Mouse (Mus musculus): Measurements from ENCODE around the gene Asb2. TPM values are rescaled to one million over a fixed set of nuclear protein-coding genes. Genes with fewer than 3 reads are reported as not detected.

The Asb2 gene
- 0.87 and 1.4 TPM in 2 replicates for polyA plus RNA-seq (2014; fragmentation: Nextera tagmentation; extraction: Ambion mirVana)

DNA sequence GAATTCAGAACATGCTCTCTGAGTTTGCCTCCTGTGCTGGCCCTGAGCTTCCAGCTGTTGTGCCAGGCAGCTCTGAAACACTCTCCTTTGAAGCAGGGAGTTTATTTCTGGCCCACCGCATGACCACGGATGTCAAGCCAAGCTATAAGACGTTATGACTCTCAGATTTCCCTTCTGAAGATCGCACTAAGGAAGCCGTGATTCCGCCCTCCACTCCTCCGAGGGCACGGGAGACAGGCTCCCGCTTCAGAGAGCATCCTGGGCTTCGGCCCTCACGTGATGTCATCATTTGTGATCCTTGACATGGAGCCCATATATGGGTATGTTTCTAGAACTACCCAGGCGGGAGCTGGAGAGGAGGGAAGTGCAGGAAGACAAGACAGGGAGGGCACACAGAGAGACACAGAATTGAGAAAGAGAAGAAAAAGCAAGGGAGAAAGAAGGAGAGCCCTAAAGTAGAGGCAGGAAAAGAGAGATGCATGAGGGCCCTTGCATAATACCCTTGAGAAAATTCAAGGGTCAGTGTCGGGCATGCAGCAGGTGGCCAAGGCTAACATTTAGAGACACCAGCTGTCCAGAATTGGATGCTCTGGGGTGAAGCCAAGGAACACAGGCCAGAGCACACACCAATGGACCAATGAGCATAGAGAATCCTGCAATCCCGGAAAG, at the start of gene Asb2:
Gene Asb2, minus strand, starts transcription at position 256 of the 669 bp plus-strand sequence.
- DNase-seq (ENCODE audit: low spot score) = no peak
- Histone ChIP-seq H3K27ac (replicated peaks; ENCODE audit: low read depth, low read length) (no peak within 1 kb of the TSS), H3K9me3 (ENCODE audit: control insufficient read depth, low read length) (no peaks in the 10 kb centered on the region), H3K27me3 (ENCODE audit: control insufficient read depth, insufficient read depth, low read length) (no peaks in the 10 kb centered on the region), H3K4me2 (ENCODE audit: low read depth, severe bottlenecking) (no peak within 1 kb of the TSS), H3K36me3 (ENCODE audit: control insufficient read depth, insufficient read depth, low read length) (no peaks in the 10 kb centered on the region), H3K4me3 (ENCODE audit: low read depth, low read length) (no peak within 1 kb of the TSS), H3K4me1 (ENCODE audit: control insufficient read depth, insufficient read depth, low read length) (no peaks in the 10 kb centered on the region), H3K9ac (ENCODE audit: low read length) (no peak within 1 kb of the TSS)
- no peak for ATAC-seq (ENCODE audit: insufficient number of reproducible peaks, low FRiP score, low TSS enrichment, low read depth)
- 82% methylated on average over 14 of the region's 14 CpGs for WGBS

DNA sequence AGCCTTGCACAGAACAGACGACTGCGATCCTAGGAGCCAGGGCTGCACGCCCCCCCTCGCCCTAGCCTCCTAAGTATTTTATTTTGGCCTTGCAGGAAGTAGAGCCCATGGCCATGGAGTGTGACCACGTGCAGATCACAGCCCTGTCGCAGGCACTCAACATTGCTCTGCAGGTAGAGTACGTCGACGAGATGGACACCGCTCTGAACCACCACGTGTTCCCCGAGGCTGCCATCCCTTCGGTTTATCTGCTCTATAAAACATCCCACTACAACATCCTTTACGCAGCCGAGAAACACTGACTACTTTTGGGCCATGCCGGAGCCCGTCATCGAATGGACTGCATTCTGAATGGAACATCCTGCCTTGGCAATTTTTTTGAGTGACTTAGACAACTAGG, 48.3 kb upstream of the Asb2 start:
- H3K9ac ChIP-seq (ENCODE audit: low read length) = no peak overlapping the region
- H3K27me3 ChIP-seq (ENCODE audit: control insufficient read depth, insufficient read depth, low read length) = no peaks in the 10 kb centered on the region
- no peak overlapping the region for H3K4me2 ChIP-seq (ENCODE audit: low read depth, severe bottlenecking)
- no peak for ATAC-seq (ENCODE audit: insufficient number of reproducible peaks, low FRiP score, low TSS enrichment, low read depth)
- peaks cover 8% of the 10 kb centered on the region; the same call in 1 of the 2 replicates for H3K36me3 ChIP-seq (ENCODE audit: control insufficient read depth, insufficient read depth, low read length)
- H3K27ac ChIP-seq (replicated peaks; ENCODE audit: low read depth, low read length) = no peak overlapping the region
- no peak overlapping the region for H3K4me3 ChIP-seq (ENCODE audit: low read depth, low read length)
- WGBS = 88% methylated on average over 18 of the region's 18 CpGs
- DNase-seq (ENCODE audit: low spot score) = no peak
- H3K4me1 ChIP-seq (ENCODE audit: control insufficient read depth, insufficient read depth, low read length) = no peaks in the 10 kb centered on the region
- no peaks in the 10 kb centered on the region for H3K9me3 ChIP-seq (ENCODE audit: control insufficient read depth, low read length)

DNA sequence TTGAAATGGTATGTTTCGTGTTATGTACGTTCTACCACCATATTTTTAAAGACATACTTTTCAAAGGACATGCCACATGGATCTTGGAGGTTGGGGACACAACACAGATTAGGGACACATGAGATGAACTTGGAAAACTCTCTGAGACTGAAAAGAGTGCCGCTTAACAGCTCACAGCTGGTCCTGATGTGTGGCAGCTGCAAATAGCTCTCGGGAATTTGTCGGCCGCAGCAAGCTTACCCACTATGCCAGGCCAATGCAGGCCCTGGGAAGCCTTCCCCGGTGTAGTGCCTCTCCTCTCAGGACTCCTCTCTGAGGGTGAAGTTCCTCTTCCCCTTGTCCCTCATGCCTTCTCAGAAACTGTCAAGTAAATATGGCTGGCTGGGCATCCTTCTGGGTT, 41.0 kb upstream of the Asb2 start:
- no peaks in the 10 kb centered on the region for H3K4me1 ChIP-seq (ENCODE audit: control insufficient read depth, insufficient read depth, low read length)
- H3K4me3 ChIP-seq (ENCODE audit: low read depth, low read length) = no peak overlapping the region
- no peaks in the 10 kb centered on the region; the same call in 1 of the 2 replicates for H3K36me3 ChIP-seq (ENCODE audit: control insufficient read depth, insufficient read depth, low read length)
- DNase-seq (ENCODE audit: low spot score) (no peak), ATAC-seq (ENCODE audit: insufficient number of reproducible peaks, low FRiP score, low TSS enrichment, low read depth) (no peak)
- H3K4me2 ChIP-seq (ENCODE audit: low read depth, severe bottlenecking) = no peak overlapping the region
- no peaks in the 10 kb centered on the region for H3K27me3 ChIP-seq (ENCODE audit: control insufficient read depth, insufficient read depth, low read length)
- no peak overlapping the region for H3K9ac ChIP-seq (ENCODE audit: low read length)
- H3K27ac ChIP-seq (replicated peaks; ENCODE audit: low read depth, low read length) = no peak overlapping the region
- H3K9me3 ChIP-seq (ENCODE audit: control insufficient read depth, low read length) = no peaks in the 10 kb centered on the region
- WGBS = 76% methylated on average over 7 of the region's 7 CpGs

DNA sequence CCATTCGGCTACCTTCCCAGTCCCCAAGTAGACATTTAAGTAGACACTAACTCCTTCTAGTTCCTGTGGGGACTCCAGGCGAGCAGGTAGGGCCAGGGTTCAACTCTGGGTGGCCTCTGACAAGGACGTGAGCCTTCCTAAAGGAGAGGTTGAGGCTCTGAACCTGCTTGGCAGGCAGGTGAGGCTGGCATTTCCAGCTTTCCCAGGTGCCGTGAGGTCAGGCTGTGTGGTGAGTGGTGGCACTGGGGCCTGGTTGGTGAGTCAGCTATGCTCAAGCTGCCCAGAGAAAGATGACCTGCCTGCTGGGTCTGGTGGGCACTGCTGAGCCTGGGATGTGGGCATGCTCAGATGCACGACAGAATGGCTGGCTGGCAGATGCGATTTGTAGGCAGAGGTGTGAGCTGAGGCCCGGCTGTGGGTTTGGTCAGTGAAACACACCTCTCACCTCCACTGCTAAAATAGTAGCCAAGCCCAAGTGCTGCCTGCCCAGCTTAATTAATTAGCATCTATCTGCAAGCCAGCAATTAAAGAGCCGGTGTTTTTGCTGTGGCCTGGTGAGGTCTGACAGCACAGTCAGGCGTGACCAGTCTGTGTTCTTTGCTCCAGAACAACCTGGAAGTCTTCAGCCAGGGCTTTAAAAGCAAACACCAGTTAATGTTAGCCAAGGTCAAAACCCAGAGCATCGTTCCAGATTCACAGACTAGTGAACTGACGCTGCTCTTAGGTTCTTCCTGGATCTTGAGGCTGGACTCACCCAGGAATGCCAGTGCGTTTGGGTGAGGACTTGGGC, 39.9 kb upstream of the Asb2 start:
- Histone ChIP-seq H3K4me1 (ENCODE audit: control insufficient read depth, insufficient read depth, low read length) (no peaks in the 10 kb centered on the region), H3K4me2 (ENCODE audit: low read depth, severe bottlenecking) (no peak overlapping the region), H3K9me3 (ENCODE audit: control insufficient read depth, low read length) (no peaks in the 10 kb centered on the region), H3K4me3 (ENCODE audit: low read depth, low read length) (no peak overlapping the region), H3K36me3 (ENCODE audit: control insufficient read depth, insufficient read depth, low read length) (no peaks in the 10 kb centered on the region; the same call in 1 of the 2 replicates), H3K27ac (replicated peaks; ENCODE audit: low read depth, low read length) (no peak overlapping the region), H3K9ac (ENCODE audit: low read length) (no peak overlapping the region), H3K27me3 (ENCODE audit: control insufficient read depth, insufficient read depth, low read length) (no peaks in the 10 kb centered on the region)
- DNase-seq (ENCODE audit: low spot score) (no peak), ATAC-seq (ENCODE audit: insufficient number of reproducible peaks, low FRiP score, low TSS enrichment, low read depth) (no peak)
- WGBS = 71% methylated on average over 12 of the region's 12 CpGs

GRCm38 (mm10) chr12:103393528-103393927, 37.7 kb upstream of the Asb2 start:
- ATAC-seq (ENCODE audit: insufficient number of reproducible peaks, low FRiP score, low TSS enrichment, low read depth) (no peak), DNase-seq (ENCODE audit: low spot score) (no peak)
- no peak overlapping the region for H3K4me3 ChIP-seq (ENCODE audit: low read depth, low read length)
- H3K4me1 ChIP-seq (ENCODE audit: control insufficient read depth, insufficient read depth, low read length) = no peaks in the 10 kb centered on the region
- 47% methylated on average over 6 of the region's 6 CpGs for WGBS
- H3K27ac ChIP-seq (replicated peaks; ENCODE audit: low read depth, low read length) = no peak overlapping the region
- no peaks in the 10 kb centered on the region for H3K27me3 ChIP-seq (ENCODE audit: control insufficient read depth, insufficient read depth, low read length)
- H3K9me3 ChIP-seq (ENCODE audit: control insufficient read depth, low read length) = no peaks in the 10 kb centered on the region
- no peak overlapping the region for H3K9ac ChIP-seq (ENCODE audit: low read length)
- no peak overlapping the region for H3K4me2 ChIP-seq (ENCODE audit: low read depth, severe bottlenecking)
- H3K36me3 ChIP-seq (ENCODE audit: control insufficient read depth, insufficient read depth, low read length) = no peaks in the 10 kb centered on the region; the same call in 1 of the 2 replicates

DNA sequence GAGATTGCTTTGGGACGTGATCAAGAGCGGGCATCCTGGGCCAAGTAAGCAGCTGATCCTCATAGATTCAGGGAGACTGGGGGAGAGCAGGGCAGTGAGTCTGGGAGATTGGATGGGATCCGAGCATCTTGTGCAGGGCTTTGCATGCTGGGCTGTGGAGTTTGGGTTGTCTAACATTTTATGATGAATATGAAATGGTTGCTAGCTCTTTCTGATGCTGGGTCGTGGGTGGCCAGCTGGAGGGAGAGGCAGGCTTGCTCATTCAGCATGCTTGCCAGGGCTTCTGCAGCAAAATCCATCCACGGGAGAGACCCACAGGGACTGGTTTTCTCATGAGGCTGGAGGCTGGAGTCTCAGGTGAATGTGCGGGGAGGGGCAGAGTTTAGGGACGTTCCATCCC, 35.3 kb upstream of the Asb2 start:
- Histone ChIP-seq H3K4me3 (ENCODE audit: low read depth, low read length) (no peak overlapping the region), H3K27me3 (ENCODE audit: control insufficient read depth, insufficient read depth, low read length) (no peaks in the 10 kb centered on the region), H3K4me2 (ENCODE audit: low read depth, severe bottlenecking) (no peak overlapping the region), H3K27ac (replicated peaks; ENCODE audit: low read depth, low read length) (no peak overlapping the region), H3K36me3 (ENCODE audit: control insufficient read depth, insufficient read depth, low read length) (no peaks in the 10 kb centered on the region; the same call in 1 of the 2 replicates), H3K9ac (ENCODE audit: low read length) (no peak overlapping the region), H3K4me1 (ENCODE audit: control insufficient read depth, insufficient read depth, low read length) (no peaks in the 10 kb centered on the region), H3K9me3 (ENCODE audit: control insufficient read depth, low read length) (no peaks in the 10 kb centered on the region)
- ATAC-seq (ENCODE audit: insufficient number of reproducible peaks, low FRiP score, low TSS enrichment, low read depth) (no peak), DNase-seq (ENCODE audit: low spot score) (no peak)
- WGBS = 83% methylated on average over 7 of the region's 7 CpGs

DNA sequence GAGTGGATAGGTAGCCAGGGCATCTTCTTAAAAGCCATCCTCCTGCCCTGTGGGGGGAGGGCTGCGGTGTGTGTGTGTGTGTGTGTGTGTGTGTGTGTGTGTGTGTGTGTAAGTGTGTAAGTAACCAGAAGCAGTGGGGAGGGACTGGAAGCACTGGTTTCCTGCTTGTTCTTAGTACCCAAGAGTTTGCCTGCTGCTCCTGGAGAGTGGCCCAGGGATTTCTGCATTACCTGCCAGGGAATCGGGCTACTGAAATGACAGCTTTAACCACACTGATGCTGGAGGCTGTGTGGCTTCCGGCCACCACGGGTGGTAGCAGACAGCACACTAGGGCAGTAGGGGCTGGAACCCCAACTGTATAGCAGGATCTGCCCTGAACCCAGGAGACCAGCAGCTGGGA, 34.2 kb upstream of the Asb2 start:
- Histone ChIP-seq H3K4me3 (ENCODE audit: low read depth, low read length) (no peak overlapping the region), H3K4me1 (ENCODE audit: control insufficient read depth, insufficient read depth, low read length) (no peaks in the 10 kb centered on the region), H3K27ac (replicated peaks; ENCODE audit: low read depth, low read length) (no peak overlapping the region), H3K9ac (ENCODE audit: low read length) (no peak overlapping the region), H3K9me3 (ENCODE audit: control insufficient read depth, low read length) (no peaks in the 10 kb centered on the region), H3K27me3 (ENCODE audit: control insufficient read depth, insufficient read depth, low read length) (no peaks in the 10 kb centered on the region), H3K36me3 (ENCODE audit: control insufficient read depth, insufficient read depth, low read length) (no peaks in the 10 kb centered on the region), H3K4me2 (ENCODE audit: low read depth, severe bottlenecking) (no peak overlapping the region)
- DNase-seq (ENCODE audit: low spot score) (no peak), ATAC-seq (ENCODE audit: insufficient number of reproducible peaks, low FRiP score, low TSS enrichment, low read depth) (no peak)
- WGBS = 80% methylated on average over 4 of the region's 4 CpGs

DNA sequence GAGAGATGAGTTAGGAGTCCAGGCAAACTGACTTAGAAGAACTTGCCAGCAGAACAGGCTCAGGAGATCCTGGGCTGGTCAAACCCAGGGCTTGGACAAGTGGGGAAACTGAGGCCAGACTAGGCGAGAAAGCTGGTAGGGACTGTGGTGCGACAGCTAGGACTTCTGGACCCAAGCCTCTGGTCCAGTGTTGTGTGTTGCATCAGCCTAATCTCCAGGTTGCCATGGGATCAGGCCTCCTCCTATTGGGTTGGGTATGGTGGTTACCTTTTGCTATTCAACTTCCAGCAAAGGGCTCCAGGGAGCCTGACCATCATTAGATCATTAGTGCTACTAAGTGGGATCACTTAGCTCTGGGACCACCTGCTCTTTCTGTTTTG, 33.5 kb upstream of the Asb2 start:
- no peaks in the 10 kb centered on the region for H3K9me3 ChIP-seq (ENCODE audit: control insufficient read depth, low read length)
- H3K9ac ChIP-seq (ENCODE audit: low read length) = no peak overlapping the region; the same call in 1 of the 2 replicates
- DNase-seq (ENCODE audit: low spot score) (no peak), ATAC-seq (ENCODE audit: insufficient number of reproducible peaks, low FRiP score, low TSS enrichment, low read depth) (no peak)
- peak overlapping the region; percentile 70 for H3K4me3 ChIP-seq (ENCODE audit: low read depth, low read length)
- no peaks in the 10 kb centered on the region for H3K27me3 ChIP-seq (ENCODE audit: control insufficient read depth, insufficient read depth, low read length)
- peak overlapping the region; percentile 69 for H3K4me2 ChIP-seq (ENCODE audit: low read depth, severe bottlenecking)
- no peak overlapping the region for H3K27ac ChIP-seq (replicated peaks; ENCODE audit: low read depth, low read length)
- H3K36me3 ChIP-seq (ENCODE audit: control insufficient read depth, insufficient read depth, low read length) = no peaks in the 10 kb centered on the region
- WGBS = 76% methylated on average over 2 of the region's 2 CpGs
- no peaks in the 10 kb centered on the region for H3K4me1 ChIP-seq (ENCODE audit: control insufficient read depth, insufficient read depth, low read length)
